Mouse (Mus musculus): ENCODE measurements at regions not wholly inside any gene's neighbourhood (a gene's known extent, or its start where the extent isn't known, plus 50 kb on each side); places are given as distances from the start of the nearest gene placed in this dataset.

DNA sequence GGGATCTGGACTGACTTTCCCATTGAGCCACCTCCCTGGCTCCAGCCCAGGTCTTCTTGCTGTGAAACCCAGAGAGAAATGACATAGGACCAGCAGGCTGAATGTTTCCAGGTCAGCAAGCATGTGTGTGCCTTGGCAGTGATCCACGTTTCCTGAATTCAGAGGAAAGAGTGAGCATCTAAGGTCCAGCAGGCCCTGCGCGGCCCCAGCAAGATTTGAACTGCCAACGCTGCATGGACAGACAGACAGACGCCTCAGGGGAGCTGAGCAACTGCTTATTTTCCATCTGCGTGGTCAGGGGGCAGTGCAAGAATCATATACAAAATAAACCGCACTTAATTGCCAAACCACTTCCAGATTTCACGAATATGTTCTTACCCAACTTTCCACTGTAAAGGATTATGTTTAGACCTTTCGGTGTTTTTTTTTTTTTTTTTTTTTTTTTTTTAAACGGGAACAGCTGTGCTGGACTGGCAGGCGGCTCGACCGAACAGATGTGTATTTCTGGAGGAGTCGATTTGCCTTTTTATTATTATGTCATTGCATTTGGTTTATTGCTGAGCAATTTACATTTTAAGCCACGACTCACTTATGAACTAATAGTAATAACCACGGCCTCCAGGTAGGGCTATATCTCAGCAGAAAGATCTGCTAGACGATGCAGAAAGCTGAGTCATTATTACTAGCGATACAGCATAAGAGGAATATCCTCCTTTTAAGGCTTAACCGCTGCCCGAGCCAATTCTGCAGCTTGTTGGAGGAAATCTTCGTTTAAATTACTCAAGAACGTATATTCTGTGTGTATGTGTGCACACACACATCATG, 435.7 kb upstream of the Kazn start:
- H3K27ac ChIP-seq, result peak overlapping the region; percentile 79

DNA sequence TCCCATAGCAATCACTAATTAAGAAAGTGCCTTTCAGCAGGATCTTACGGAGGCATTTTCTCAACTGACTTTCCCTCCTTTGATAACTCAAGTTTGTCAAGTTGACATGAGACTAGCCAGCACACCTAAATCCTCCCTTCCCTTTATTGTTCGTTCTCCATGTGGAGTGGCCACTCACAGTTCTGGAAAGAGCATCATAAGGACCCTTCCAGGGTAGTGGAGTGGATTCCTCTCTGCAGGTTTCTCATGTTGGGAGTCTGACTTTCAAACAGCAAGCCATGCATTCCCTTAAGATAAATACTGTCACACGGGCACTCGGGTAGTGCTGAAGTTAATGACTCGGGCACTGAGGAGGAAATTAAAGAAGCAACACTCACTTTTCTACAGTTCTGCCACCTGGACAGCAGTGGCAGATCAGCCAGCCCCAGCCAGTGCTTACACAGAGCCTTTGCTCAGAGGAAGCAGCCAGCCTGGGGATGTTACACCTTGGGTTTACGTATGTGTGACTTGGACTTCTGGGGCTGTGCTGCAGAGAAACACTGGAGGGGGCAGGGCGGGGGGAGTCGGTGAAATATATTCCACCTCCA, 432.8 kb upstream of the Kazn start:
- Histone ChIP-seq H3K9ac (no peak overlapping the region), H3K27me3 (0 out of 2 replicates have a peak, but pooled peaks cover 3% of the 10 kb centered on the region), H3K36me3 (no peaks in the 10 kb centered on the region), H3K9me3 (no peaks in the 10 kb centered on the region), H3K27ac (no peak overlapping the region), H3K4me2 (no peak overlapping the region), H3K4me1 (peaks cover 24% of the 10 kb centered on the region), H3K4me3 (no peak overlapping the region)
- 60% methylated on average over 8 of the region's 8 CpGs for WGBS
- no peak for ATAC-seq (ENCODE audit: insufficient number of reproducible peaks, low FRiP score, low TSS enrichment, low read depth)

More for the DNA sequence above, 435.7 kb upstream of the Kazn start:
- Histone ChIP-seq H3K9ac (no peak overlapping the region), H3K4me2 (peak overlapping the region; percentile 17; the same call in 1 of the 2 replicates), H3K4me1 (peaks cover 24% of the 10 kb centered on the region), H3K36me3 (no peaks in the 10 kb centered on the region), H3K27me3 (0 out of 2 replicates have a peak, but pooled peaks cover 3% of the 10 kb centered on the region), H3K4me3 (no peak overlapping the region), H3K9me3 (no peaks in the 10 kb centered on the region)
- 0 out of 2 replicates have a peak, but pooled peaks have one; percentile 7 for ATAC-seq (ENCODE audit: insufficient number of reproducible peaks, low FRiP score, low TSS enrichment, low read depth)
- WGBS, result 24% methylated on average over 22 of the region's 22 CpGs

DNA sequence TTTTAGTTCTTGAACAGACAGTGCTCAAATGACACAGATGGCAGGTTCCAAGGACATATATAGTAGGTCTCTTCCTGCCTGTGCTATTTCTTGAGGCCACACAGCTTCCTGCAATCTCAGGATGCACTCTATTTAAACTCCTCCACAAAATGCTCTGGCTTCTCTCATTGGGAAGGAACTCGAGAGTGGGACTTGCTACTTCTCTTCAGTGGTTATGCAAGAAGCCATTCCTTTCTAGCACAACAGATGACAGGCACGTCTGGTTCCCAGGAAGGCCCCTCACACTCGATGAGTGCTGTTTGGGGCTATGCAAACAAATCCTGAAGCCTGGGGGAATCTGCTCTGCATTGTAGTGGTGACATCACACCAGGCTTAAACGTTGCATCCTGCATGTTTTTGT, 425.6 kb upstream of the Kazn start:
- Histone ChIP-seq H3K9me3 (no peaks in the 10 kb centered on the region), H3K4me1 (no peaks in the 10 kb centered on the region), H3K36me3 (no peaks in the 10 kb centered on the region), H3K4me3 (no peak overlapping the region), H3K27me3 (no peaks in the 10 kb centered on the region), H3K9ac (no peak overlapping the region), H3K4me2 (no peak overlapping the region), H3K27ac (no peak overlapping the region)
- 50% methylated on average over 4 of the region's 4 CpGs for WGBS
- ATAC-seq (ENCODE audit: insufficient number of reproducible peaks, low FRiP score, low TSS enrichment, low read depth), result no peak

DNA sequence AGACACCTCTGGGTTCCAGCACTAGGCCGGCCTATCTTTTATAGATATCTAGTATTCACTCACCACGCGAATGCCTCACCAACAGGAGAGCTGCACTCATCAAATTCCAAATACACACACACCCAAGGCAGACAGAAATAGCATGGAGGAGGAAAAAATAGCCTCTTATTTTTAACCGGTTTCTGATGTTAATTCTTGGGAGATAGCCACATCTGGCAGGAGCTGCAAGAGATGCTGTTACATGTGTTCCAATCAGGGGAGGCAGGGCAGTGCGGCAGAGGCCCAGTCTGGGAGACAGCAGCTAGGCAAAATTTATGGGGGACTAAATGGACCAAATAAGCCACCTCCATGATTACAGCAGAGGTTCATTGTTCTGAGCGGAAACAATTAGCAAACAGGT, 419.0 kb upstream of the Kazn start:
- WGBS, result 60% methylated on average over 6 of the region's 6 CpGs
- ATAC-seq (ENCODE audit: insufficient number of reproducible peaks, low FRiP score, low TSS enrichment, low read depth), result no peak
- no peaks in the 10 kb centered on the region for H3K4me1 ChIP-seq

DNA sequence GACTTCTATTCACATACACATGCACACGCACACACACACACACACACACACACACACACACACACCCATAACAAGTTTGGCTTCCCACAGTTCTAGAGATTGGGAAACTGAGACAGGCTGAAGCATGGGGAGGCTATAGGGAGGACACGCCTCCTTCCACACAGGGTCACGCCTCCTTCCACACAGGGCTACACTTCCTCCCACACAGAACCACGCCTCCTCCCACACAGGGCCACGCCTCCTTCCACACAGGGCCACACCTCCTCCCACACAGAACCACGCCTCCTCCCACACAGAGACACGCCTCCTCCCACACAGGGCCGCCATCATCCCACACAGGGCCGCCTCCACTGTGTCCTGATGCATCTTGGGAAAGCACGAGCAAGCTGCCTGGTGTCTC, 401.9 kb upstream of the Kazn start:
- Histone ChIP-seq H3K36me3 (no peaks in the 10 kb centered on the region), H3K4me2 (no peak overlapping the region), H3K4me1 (peaks cover 4% of the 10 kb centered on the region), H3K4me3 (no peak overlapping the region), H3K9ac (no peak overlapping the region), H3K27ac (no peak overlapping the region), H3K27me3 (no peaks in the 10 kb centered on the region), H3K9me3 (no peaks in the 10 kb centered on the region)
- WGBS, result 88% methylated on average over 10 of the region's 10 CpGs
- ATAC-seq (ENCODE audit: insufficient number of reproducible peaks, low FRiP score, low TSS enrichment, low read depth), result no peak

More for the DNA sequence above, 419.0 kb upstream of the Kazn start:
- H3K9ac ChIP-seq, result no peak overlapping the region
- H3K27me3 ChIP-seq, result no peaks in the 10 kb centered on the region
- H3K27ac ChIP-seq, result no peak overlapping the region
- no peaks in the 10 kb centered on the region for H3K9me3 ChIP-seq
- no peaks in the 10 kb centered on the region for H3K36me3 ChIP-seq
- no peak overlapping the region for H3K4me3 ChIP-seq
- no peak overlapping the region for H3K4me2 ChIP-seq

DNA sequence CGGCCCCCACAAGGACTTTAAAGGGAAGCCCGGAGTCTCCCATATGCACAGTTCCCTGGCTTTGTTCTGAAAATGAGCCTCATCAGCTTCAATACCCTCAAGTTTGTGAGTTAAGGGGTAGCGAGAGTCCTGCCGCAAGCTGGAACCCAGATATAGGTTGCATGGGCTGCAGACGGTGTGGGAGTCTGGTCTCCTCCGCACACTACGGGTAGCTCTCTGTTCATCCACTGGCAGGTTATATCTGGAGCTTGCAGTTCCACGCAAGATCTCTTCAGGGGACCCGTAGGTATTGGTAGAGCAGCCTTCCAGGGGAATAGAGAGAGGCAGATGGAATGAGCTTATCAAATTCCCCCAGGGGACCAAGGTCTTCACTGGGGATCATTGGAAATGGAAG, 400.1 kb upstream of the Kazn start:
- 66% methylated on average over 9 of the region's 9 CpGs for WGBS
- Histone ChIP-seq H3K36me3 (no peaks in the 10 kb centered on the region), H3K9me3 (no peaks in the 10 kb centered on the region), H3K27ac (no peak overlapping the region), H3K4me3 (no peak overlapping the region), H3K9ac (no peak overlapping the region), H3K27me3 (no peaks in the 10 kb centered on the region), H3K4me2 (no peak overlapping the region), H3K4me1 (peaks cover 4% of the 10 kb centered on the region)
- no peak for ATAC-seq (ENCODE audit: insufficient number of reproducible peaks, low FRiP score, low TSS enrichment, low read depth)

DNA sequence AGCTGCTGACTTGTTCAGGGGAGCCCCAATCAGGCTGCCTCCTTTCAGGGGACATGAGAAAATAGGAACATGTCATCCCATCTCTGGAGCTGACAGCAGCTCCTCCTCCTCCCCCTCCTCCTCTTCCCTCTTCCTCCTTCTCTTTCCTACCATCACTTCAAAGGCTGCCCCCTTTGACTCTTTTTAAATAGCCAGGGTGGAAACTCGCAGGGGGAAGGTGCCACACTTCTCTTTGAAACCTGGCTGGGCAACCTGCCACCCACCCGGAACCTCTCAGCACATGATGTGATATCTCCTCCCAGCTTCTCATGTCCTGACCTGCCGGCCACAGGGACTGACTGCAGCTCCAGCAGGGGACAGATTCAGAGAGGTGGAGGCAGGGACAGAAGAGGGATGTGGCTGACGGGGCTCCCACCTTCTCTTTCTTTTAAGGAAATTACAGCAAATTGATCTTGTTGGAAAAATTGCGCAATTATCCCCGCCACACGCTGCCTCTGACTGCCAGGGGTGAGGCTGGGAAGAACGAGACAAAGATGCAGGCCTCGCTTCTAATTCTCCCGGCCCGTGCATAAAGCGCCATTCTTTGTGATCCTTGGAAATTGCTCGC, 399.6 kb upstream of the Kazn start:
- H3K4me1 ChIP-seq, result peaks cover 7% of the 10 kb centered on the region
- 0 out of 2 replicates have a peak overlapping the region, but pooled peaks have one; percentile 3 for H3K4me2 ChIP-seq
- no peak overlapping the region for H3K27ac ChIP-seq
- H3K4me3 ChIP-seq, result no peak overlapping the region
- no peaks in the 10 kb centered on the region for H3K27me3 ChIP-seq
- no peak overlapping the region for H3K9ac ChIP-seq
- H3K36me3 ChIP-seq, result no peaks in the 10 kb centered on the region
- WGBS, result 33% methylated on average over 13 of the region's 13 CpGs
- no peaks in the 10 kb centered on the region for H3K9me3 ChIP-seq
- no peak for ATAC-seq (ENCODE audit: insufficient number of reproducible peaks, low FRiP score, low TSS enrichment, low read depth)

DNA sequence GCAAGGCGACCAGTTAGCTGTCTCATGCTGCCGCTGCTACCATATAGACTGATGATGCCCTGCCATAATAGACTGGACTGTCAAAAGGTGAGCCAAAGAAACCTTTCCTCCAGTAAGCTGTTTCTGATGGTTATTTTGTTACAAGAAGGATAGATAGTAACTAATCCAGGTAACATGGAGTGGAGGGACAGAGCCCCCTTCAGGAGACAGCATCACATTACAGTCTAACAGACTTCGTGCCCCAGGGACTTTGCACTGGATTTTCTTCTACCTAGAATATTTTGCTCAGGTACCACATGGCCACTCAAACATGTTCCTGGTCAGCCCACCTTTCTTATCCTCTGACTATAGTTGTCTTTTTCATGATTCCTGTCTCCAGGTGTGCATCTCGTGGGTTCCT, 398.9 kb upstream of the Kazn start:
- ATAC-seq (ENCODE audit: insufficient number of reproducible peaks, low FRiP score, low TSS enrichment, low read depth), result no peak
- Histone ChIP-seq H3K4me2 (no peak overlapping the region), H3K36me3 (no peaks in the 10 kb centered on the region), H3K27me3 (no peaks in the 10 kb centered on the region), H3K9me3 (no peaks in the 10 kb centered on the region), H3K9ac (no peak overlapping the region), H3K27ac (no peak overlapping the region), H3K4me1 (peaks cover 10% of the 10 kb centered on the region), H3K4me3 (no peak overlapping the region)
- WGBS, result 81% methylated on average over 4 of the region's 4 CpGs

DNA sequence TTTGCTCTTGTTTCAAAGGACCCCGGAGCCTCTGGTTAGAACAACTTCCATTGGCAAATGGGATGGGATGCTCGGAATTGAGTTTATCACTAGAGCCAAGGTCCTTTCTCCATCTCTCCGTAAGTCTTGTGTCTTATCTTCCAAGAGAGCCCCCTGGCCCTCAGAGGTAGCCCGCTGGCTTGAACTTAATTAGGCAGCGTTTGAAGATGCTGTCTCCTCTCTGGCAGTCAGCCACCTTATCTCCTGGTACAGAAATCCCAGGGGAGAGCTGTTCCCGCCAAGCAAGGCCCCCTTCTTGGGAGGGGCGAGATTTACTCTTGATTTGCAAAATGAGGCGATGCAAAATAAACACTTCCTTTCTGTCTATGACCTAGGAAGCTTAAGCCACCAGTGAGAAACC, 395.2 kb upstream of the Kazn start:
- Histone ChIP-seq H3K27me3 (no peaks in the 10 kb centered on the region), H3K9ac (no peak overlapping the region), H3K4me3 (no peak overlapping the region), H3K27ac (no peak overlapping the region), H3K4me1 (peaks cover 10% of the 10 kb centered on the region), H3K36me3 (no peaks in the 10 kb centered on the region), H3K9me3 (no peaks in the 10 kb centered on the region), H3K4me2 (no peak overlapping the region)
- WGBS, result 65% methylated on average over 8 of the region's 8 CpGs
- ATAC-seq (ENCODE audit: insufficient number of reproducible peaks, low FRiP score, low TSS enrichment, low read depth), result no peak

DNA sequence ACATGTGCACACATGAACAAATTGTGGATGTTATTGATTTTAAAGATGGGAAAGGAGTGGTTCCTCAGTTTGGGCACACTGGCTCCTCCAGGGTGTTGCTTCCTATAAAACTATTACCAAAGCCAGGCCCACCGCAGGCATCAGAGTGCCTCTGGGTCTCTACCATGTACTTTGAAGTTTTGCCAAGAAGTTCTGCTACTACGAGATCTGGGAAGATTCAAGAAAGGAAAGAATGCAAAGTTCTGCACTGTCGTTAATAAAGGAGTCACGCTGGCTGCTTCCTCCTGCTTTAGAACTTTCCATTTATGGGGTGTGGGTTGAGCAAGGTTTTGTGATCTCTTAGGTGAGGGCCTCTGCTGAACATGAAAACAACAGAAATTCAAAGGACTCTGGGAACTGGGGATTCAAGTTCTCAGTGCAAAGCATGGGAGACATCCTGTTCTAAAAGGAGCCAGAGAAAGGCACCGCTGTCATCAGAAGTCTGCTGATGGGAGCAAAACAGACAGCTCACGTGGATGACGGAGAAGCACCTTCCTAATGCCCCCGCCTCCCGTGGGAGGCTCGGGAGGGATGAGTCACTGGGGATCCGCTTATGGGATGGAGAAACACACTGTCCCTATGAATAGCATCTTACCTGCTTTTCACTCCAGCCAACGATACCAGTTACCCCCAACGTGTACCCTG, 394.6 kb upstream of the Kazn start:
- no peaks in the 10 kb centered on the region for H3K27me3 ChIP-seq
- H3K4me1 ChIP-seq, result peaks cover 7% of the 10 kb centered on the region; the same call in 1 of the 2 replicates
- H3K27ac ChIP-seq, result no peak overlapping the region
- no peak overlapping the region for H3K4me2 ChIP-seq
- H3K9me3 ChIP-seq, result no peaks in the 10 kb centered on the region
- no peak overlapping the region for H3K4me3 ChIP-seq
- H3K36me3 ChIP-seq, result no peaks in the 10 kb centered on the region
- H3K9ac ChIP-seq, result no peak overlapping the region
- 47% methylated on average over 13 of the region's 13 CpGs for WGBS
- ATAC-seq (ENCODE audit: insufficient number of reproducible peaks, low FRiP score, low TSS enrichment, low read depth), result no peak

DNA sequence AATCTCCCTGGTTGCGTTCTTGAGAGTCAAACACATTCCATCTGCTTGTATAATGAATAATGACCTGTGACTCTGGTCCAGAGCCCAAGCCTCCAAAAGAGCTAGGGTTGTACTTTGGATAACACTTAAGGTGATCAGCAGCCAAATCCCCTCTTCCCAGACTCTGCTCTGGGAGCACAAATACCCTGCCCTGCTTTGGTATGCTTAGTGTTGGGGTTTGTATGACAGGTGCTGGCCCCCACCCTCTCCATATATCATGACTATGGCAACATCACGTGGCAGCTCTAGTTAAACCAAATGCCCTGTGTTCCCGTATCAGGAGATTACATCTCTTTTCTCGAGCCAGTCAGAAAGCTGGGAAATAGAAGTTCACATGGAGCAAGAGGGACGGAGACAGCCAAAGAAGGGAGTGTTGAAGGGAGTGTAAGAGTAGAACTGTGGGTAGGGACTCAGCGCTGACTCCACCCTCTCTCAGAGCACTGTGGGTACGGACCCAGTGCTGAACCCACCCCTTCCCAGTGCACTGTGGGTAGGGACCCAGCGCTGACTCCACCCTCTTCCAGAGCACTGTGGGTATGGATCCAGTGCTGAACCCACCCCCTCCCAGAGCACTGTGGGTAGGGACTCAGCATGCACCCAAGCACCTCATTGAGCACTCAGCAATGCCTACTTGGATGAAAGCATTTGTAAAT, 387.4 kb upstream of the Kazn start:
- H3K4me1 ChIP-seq, result peaks cover 12% of the 10 kb centered on the region
- H3K4me2 ChIP-seq, result no peak overlapping the region
- ATAC-seq (ENCODE audit: insufficient number of reproducible peaks, low FRiP score, low TSS enrichment, low read depth), result peak; percentile 60; the same call in 1 of the 2 replicates
- no peak overlapping the region for H3K27ac ChIP-seq
- H3K4me3 ChIP-seq, result no peak overlapping the region
- H3K36me3 ChIP-seq, result no peaks in the 10 kb centered on the region
- H3K9me3 ChIP-seq, result no peaks in the 10 kb centered on the region
- 67% methylated on average over 8 of the region's 8 CpGs for WGBS
- H3K9ac ChIP-seq, result no peak overlapping the region
- no peaks in the 10 kb centered on the region for H3K27me3 ChIP-seq

All from limb, embryonic 15.5 days (tissue).